Mouse (Mus musculus) liver, adult 2 months (tissue): Measurements from ENCODE around the gene Id3. TPM values are rescaled to one million over a fixed set of nuclear protein-coding genes. Genes with fewer than 3 reads are reported as not detected.

Experiments
- DNase-seq: peaks from one replicate; pipeline ENCODE4 v3.0.0-alpha.2; 2011; ENCODE audit warnings: low read depth, low spot score; ENCODE audit errors: extremely low read depth
- H3K27ac ChIP-seq: fragments of 200-500 bp; replicated peaks from 2 replicates; pipeline ENCODE4 v1.5.1; 2012; ENCODE audit warnings: low read depth, mild to moderate bottlenecking, control low read depth, inconsistent platforms, low read length; ENCODE audit not compliant: insufficient read depth
- H3K27me3 ChIP-seq: fragments of 200-500 bp; 2 replicates; pipeline ENCODE4 v1.6.1; 2012; ENCODE audit warnings: mild to moderate bottlenecking, moderate library complexity, low read length, inconsistent platforms; ENCODE audit not compliant: control insufficient read depth, insufficient read depth
- H3K36me3 ChIP-seq: fragments of 200-500 bp; 2 replicates; pipeline ENCODE4 v1.6.1; 2012; ENCODE audit warnings: low read length, inconsistent platforms; ENCODE audit not compliant: control insufficient read depth, insufficient read depth
- H3K4me1 ChIP-seq: fragments of 200-500 bp; 2 replicates; pipeline ENCODE4 v1.6.1; 2011; ENCODE audit warnings: low read length; ENCODE audit not compliant: control insufficient read depth, insufficient read depth
- H3K4me3 ChIP-seq: fragments of 200-500 bp; 2 replicates; pipeline ENCODE4 v1.5.1; 2011; ENCODE audit warnings: low read depth, mild to moderate bottlenecking, control low read depth, low read length, moderate library complexity; ENCODE audit not compliant: insufficient read depth
- H3K79me2 ChIP-seq: fragments of 200-500 bp; 2 replicates; pipeline ENCODE4 v1.6.1; 2012; ENCODE audit warnings: inconsistent platforms, mild to moderate bottlenecking, low read length, moderate library complexity; ENCODE audit not compliant: control insufficient read depth, insufficient read depth
- H3K9ac ChIP-seq: fragments of 200-500 bp; 2 replicates; pipeline ENCODE4 v1.6.1; 2012; ENCODE audit warnings: low read depth, mild to moderate bottlenecking, control low read depth, inconsistent platforms, low read length
- CTCF ChIP-seq: fragments of 200-500 bp; IDR thresholded peaks from 2 replicates; pipeline ENCODE4 v1.5.1; 2011; ENCODE audit warnings: low read depth, low read length, control low read depth
- POLR2A ChIP-seq: fragments of 200-500 bp; IDR thresholded peaks from 2 replicates; pipeline ENCODE4 v1.6.1; 2011; ENCODE audit warnings: low read length, control low read depth; ENCODE audit not compliant: insufficient read depth; ENCODE audit errors: extremely low read depth
- WGBS: fragments of 180-500 bp; shearing (Covaris S2); methylation state at CpG from one replicate; pipeline ENCODE4 v1.1.7; 2018; 5-methylcytosine and 5-hydroxymethylcytosine counted together
- polyA plus RNA-seq: library from polyadenylated mRNA; depleted of rRNA; stranded (reverse); fragments of >200 nt; gene quantifications from 2 replicates; pipeline ENCODE4 v1.2.3, GENCODE M21; 2012
- total RNA-seq: library from RNA; depleted of rRNA; stranded (reverse); fragments of >200 nt; gene quantifications from 2 replicates; pipeline ENCODE4 v1.2.3, GENCODE M21; 2014

Gene Id3
- total and polyA plus RNA-seq, 2 experiments = 33.2 to 274 TPM

- Histone ChIP-seq H3K9ac (no peak overlapping the region), H3K4me1 (peaks cover 16% of the 10 kb centered on the region), H3K4me3 (no peak overlapping the region), H3K36me3 (no peaks in the 10 kb centered on the region), H3K79me2 (no peaks in the 10 kb centered on the region), H3K27me3 (no peaks in the 10 kb centered on the region), H3K27ac (no peak overlapping the region)
- no peak for TF ChIP-seq CTCF
- TF ChIP-seq POLR2A = no peak
- WGBS = 74% methylated on average over 13 of the region's 13 CpGs
- no peak for DNase-seq
Observed at GRCm38 (mm10) chr4:136127670-136128069, 15.6 kb upstream of the Id3 start.

GRCm38 (mm10) chr4:136129842-136130241, 13.5 kb upstream of the Id3 start:
- H3K79me2 ChIP-seq = no peaks in the 10 kb centered on the region
- WGBS = 78% methylated on average over 1 of the region's 1 CpGs
- DNase-seq = no peak

GRCm38 (mm10) chr4:136133801-136134200, 9.5 kb upstream of the Id3 start:
- Histone ChIP-seq H3K9ac (no peak overlapping the region), H3K4me3 (no peak overlapping the region), H3K36me3 (no peaks in the 10 kb centered on the region), H3K4me1 (peaks cover 12% of the 10 kb centered on the region), H3K27ac (peak overlapping the region; percentile 37; the same call in 1 of the 2 replicates), H3K79me2 (no peaks in the 10 kb centered on the region), H3K27me3 (no peaks in the 10 kb centered on the region)
- no peak for DNase-seq
- WGBS = 51% methylated on average over 9 of the region's 9 CpGs
- no peak for TF ChIP-seq CTCF
- TF ChIP-seq POLR2A = no peak

More at GRCm38 (mm10) chr4:136129842-136130241, 13.5 kb upstream of the Id3 start:
- Histone ChIP-seq H3K27me3 (no peaks in the 10 kb centered on the region), H3K36me3 (no peaks in the 10 kb centered on the region), H3K9ac (no peak overlapping the region), H3K4me1 (peaks cover 6% of the 10 kb centered on the region; the same call in 1 of the 2 replicates), H3K4me3 (no peak overlapping the region), H3K27ac (no peak overlapping the region)
- TF ChIP-seq CTCF (no peak), POLR2A (no peak)

- peak overlapping the region; percentile 46 for H3K4me3 ChIP-seq
- no peak for DNase-seq
- peak overlapping the region; percentile 37 for H3K27ac ChIP-seq
- H3K79me2 ChIP-seq = no peaks in the 10 kb centered on the region
- H3K27me3 ChIP-seq = no peaks in the 10 kb centered on the region
- no peaks in the 10 kb centered on the region for H3K36me3 ChIP-seq
- TF ChIP-seq POLR2A = no peak
- TF ChIP-seq CTCF = no peak
- H3K4me1 ChIP-seq = peaks cover 18% of the 10 kb centered on the region
- peak overlapping the region; percentile 88 for H3K9ac ChIP-seq
- 10% methylated on average over 15 of the region's 15 CpGs for whole genome bisulfite sequencing
Observed at GRCm38 (mm10) chr4:136134418-136134977, 8.8 kb upstream of the Id3 start.

- TF ChIP-seq POLR2A = no peak
- no peak for TF ChIP-seq CTCF
- no peaks in the 10 kb centered on the region for H3K27me3 ChIP-seq
- H3K4me1 ChIP-seq = peaks cover 18% of the 10 kb centered on the region
- peak overlapping the region; percentile 46 for H3K4me3 ChIP-seq
- H3K27ac ChIP-seq = peak overlapping the region; percentile 37
- 10% methylated on average over 49 of the region's 50 CpGs for WGBS
- DNase-seq = no peak
- no peaks in the 10 kb centered on the region for H3K36me3 ChIP-seq
- H3K79me2 ChIP-seq = no peaks in the 10 kb centered on the region
- peak overlapping the region; percentile 88 for H3K9ac ChIP-seq
Observed at GRCm38 (mm10) chr4:136134978-136135873, 8.1 kb upstream of the Id3 start.
